Mouse (Mus musculus) C2C12 (cell line): ENCODE results near the gene Tmem40. TPM values are rescaled to one million over a fixed set of nuclear protein-coding genes. Genes with fewer than 3 reads are reported as not detected.

Experiments
- H3K27me3 ChIP-seq: one replicate; pipeline ENCODE4 v1.6.1; 2011; ENCODE audit not compliant: control insufficient read depth, insufficient read depth, insufficient read length
- H3K36me3 ChIP-seq: one replicate; pipeline ENCODE4 v1.6.1; 2011; ENCODE audit not compliant: control insufficient read depth, insufficient read depth
- H3K4me3 ChIP-seq: one replicate; pipeline ENCODE4 v1.5.1; 2011; ENCODE audit warnings: mild to moderate bottlenecking, control low read depth; ENCODE audit not compliant: poor library complexity, insufficient read depth, severe bottlenecking
- H3K79me2 ChIP-seq: one replicate; pipeline ENCODE4 v1.6.1; 2011; ENCODE audit not compliant: control insufficient read depth, insufficient read depth
- H3K79me3 ChIP-seq: one replicate; pipeline ENCODE4 v1.6.1; 2011; ENCODE audit warnings: low read depth, control low read depth
- H3ac ChIP-seq: one replicate; pipeline ENCODE3; 2011; ENCODE audit warnings: low read depth; ENCODE audit not compliant: control insufficient read depth, insufficient read length
- CEBPB ChIP-seq: IDR thresholded peaks from one replicate; pipeline ENCODE4 v1.6.1; 2011; ENCODE audit warnings: low read depth, mild to moderate bottlenecking, control low read depth, moderate library complexity
- CTCF ChIP-seq: IDR thresholded peaks from one replicate; pipeline ENCODE4 v1.5.1; 2011; ENCODE audit not compliant: control insufficient read depth, insufficient read depth, insufficient read length
- FOSL1 ChIP-seq: IDR thresholded peaks from one replicate; pipeline ENCODE4 v1.8.0; 2011; ENCODE audit warnings: mild to moderate bottlenecking, low read length; ENCODE audit not compliant: poor library complexity, insufficient read depth, severe bottlenecking
- MAX ChIP-seq: IDR thresholded peaks from one replicate; pipeline ENCODE4 v1.6.1; 2011; ENCODE audit warnings: mild to moderate bottlenecking, control low read depth
- MYOD1 ChIP-seq: IDR thresholded peaks from one replicate; pipeline ENCODE4 v1.6.1; 2011; ENCODE audit warnings: low read depth; ENCODE audit not compliant: control insufficient read depth, insufficient read length
- MYOG ChIP-seq: IDR thresholded peaks from one replicate; pipeline ENCODE4 v1.6.1; 2011; ENCODE audit not compliant: control insufficient read depth, insufficient read length; ENCODE audit errors: extremely low read depth
- USF1 ChIP-seq: IDR thresholded peaks from one replicate; pipeline ENCODE4 v1.6.1; 2011; ENCODE audit warnings: low read depth, mild to moderate bottlenecking, control low read depth, moderate library complexity
- microRNA-seq: library from miRNA; unstranded; fragments of <30 nt; microRNA quantifications from one replicate; pipeline ENCODE4, GENCODE M21; 2019; ENCODE audit warnings: borderline microRNAs expressed
- polyA plus RNA-seq: library from polyadenylated mRNA; unstranded; fragments of >200 nt; fragmentation: generic; extraction: Trizol; gene quantifications from one replicate; pipeline ENCODE4 v1.2.1, GENCODE M21; 2012; ENCODE audit warnings: missing spikeins

The Tmem40 gene
- polyA plus RNA-seq, 1 experiment: not detected

DNA sequence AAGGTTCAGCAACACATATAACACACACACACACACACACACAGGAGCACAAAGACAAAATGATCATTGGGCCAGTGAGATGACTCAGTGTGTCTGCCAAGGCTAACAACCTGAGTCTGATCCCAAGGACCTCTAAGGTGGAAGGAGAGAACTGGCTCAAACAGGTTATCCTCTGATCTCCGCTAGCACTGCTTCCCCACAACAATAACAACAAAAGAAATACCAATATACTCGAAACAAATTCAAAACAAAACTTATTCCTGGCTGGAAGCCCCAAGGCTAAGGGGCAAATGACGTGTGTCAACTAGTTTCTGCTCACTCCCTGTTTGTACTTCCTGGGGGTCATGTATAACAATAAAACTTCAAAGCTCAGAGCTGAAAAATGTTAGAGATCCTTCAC lies 74.5 kb downstream of the Tmem40 start:
- TF ChIP-seq CTCF (no peak), USF1 (no peak), FOSL1 (no peak), CEBPB (no peak), MYOD1 (no peak), MYOG (no peak), MAX (no peak)
- H3K27me3 ChIP-seq: no peaks in the 10 kb centered on the region

DNA sequence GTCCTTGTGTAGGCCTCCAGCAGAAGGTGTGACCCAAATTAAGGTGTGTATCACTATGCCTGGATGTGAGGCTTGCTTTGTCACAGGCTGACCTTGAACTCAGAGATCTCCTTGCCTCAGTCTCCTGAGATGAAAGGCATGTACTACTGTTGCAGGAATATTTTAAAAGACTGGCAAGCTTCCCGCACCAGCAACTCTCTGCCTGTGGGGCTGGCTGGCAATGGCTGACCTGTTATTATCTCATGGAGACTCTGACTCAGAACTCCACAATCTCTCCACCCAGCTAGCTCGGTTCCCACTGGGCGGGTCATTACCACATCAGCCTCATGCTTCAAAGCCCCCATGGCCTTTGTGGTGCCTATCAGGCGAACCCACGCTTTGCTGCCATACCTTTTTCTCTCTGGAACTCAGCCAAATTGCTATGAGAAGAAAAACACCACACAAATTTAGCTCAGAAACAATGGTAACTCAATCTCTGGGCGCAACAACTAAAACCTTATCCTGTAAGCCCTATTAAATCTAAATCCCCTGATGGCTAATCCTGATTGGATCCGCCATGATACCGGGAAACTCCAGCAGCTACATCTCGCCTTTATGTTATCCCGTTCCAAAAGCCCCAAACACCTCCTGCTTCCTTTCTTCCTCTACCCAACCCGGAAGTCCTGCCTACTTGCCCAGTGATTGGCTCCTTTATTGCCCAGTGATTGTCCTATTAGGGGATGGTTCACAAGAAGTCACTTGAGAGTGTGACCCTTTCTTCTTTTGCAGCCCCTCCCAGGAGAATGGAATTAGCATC lies 77.2 kb downstream of the Tmem40 start:
- TF ChIP-seq MYOD1 (no peak), MAX (peak; percentile 26), USF1 (no peak)
- Histone ChIP-seq H3K79me2 (no peaks in the 10 kb centered on the region), H3K79me3 (no peaks in the 10 kb centered on the region), H3K36me3 (no peaks in the 10 kb centered on the region), H3K4me3 (no peak overlapping the region), H3ac (no peak overlapping the region), H3K27me3 (no peaks in the 10 kb centered on the region)

More for the DNA sequence above, 74.5 kb downstream of the Tmem40 start:
- Histone ChIP-seq H3K79me2 (no peaks in the 10 kb centered on the region), H3ac (no peak overlapping the region), H3K79me3 (no peaks in the 10 kb centered on the region), H3K36me3 (no peaks in the 10 kb centered on the region), H3K4me3 (no peak overlapping the region)

DNA sequence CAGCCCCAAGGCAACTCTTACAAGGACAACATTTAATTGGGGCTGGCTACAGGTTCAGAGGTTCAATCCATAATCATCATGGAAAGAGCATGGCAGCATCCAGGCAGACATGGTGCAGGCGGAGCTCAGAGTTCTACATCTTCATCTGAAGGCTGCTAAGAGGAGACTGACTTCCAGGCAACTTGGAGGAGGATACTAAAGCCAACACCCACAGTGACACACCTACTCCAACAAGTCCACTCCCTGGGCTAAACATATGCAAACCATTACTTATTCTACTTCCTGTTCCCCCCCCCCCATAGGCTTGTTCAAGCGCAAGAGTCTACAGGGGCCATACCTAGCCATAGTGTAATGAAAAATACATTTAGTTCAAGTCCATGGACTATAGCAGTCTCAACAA lies 77.9 kb downstream of the Tmem40 start:
- TF ChIP-seq FOSL1: no peak
- no peak for TF ChIP-seq CEBPB
- no peak for TF ChIP-seq CTCF
- TF ChIP-seq USF1: no peak
- no peak for TF ChIP-seq MAX
- no peak for TF ChIP-seq MYOG
- no peak for TF ChIP-seq MYOD1
- Histone ChIP-seq H3K79me3 (no peaks in the 10 kb centered on the region), H3K27me3 (no peaks in the 10 kb centered on the region), H3K4me3 (no peak overlapping the region), H3ac (no peak overlapping the region), H3K36me3 (no peaks in the 10 kb centered on the region), H3K79me2 (no peaks in the 10 kb centered on the region)

DNA sequence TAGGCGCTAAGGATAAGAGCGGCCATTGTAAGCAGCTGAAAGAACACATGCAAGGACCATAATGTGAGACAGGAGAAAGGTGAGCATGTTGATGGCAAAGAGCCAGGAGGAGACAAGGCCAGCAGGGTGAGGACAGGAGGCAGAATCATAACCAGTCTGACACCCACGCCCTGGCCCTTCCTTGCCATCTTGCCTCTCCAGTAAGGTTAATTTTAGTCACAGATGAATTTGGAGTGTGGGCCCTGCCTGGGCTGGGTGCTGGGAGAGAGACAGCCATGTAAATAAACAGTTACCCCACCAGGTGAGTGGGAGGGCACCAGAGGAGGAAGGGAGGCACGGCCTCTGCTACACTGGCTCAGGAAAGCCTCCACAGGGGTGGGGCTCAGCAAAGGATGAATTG lies 81.1 kb downstream of the Tmem40 start:
- peaks cover 2% of the 10 kb centered on the region for H3K79me2 ChIP-seq
- no peaks in the 10 kb centered on the region for H3K27me3 ChIP-seq
- H3K36me3 ChIP-seq: no peaks in the 10 kb centered on the region
- no peak overlapping the region for H3K4me3 ChIP-seq
- H3ac ChIP-seq: no peak overlapping the region
- TF ChIP-seq MYOD1: no peak
- no peak for TF ChIP-seq CEBPB
- no peak for TF ChIP-seq MAX
- peaks cover 1% of the 10 kb centered on the region for H3K79me3 ChIP-seq

Small RNA genes within 50 kb of the gene (microRNA-seq; reads per million reads assigned to microRNA genes)
- 0.16 reads per million for gene Mir7660

Other genes with a start within 250 kb of the Tmem40 start
- 16.8 TPM for gene Tsen2, start 217.7 kb downstream of the Tmem40 start, polyA plus RNA-seq
- gene Mkrn2os, start 169.8 kb downstream of the Tmem40 start, polyA plus RNA-seq: 0.01 TPM
- gene Mkrn2, start 160.5 kb downstream of the Tmem40 start, polyA plus RNA-seq: 14.8 TPM
- 61.8 TPM for gene Raf1, start 85.8 kb downstream of the Tmem40 start, polyA plus RNA-seq
- gene Cand2, start 12.1 kb upstream of the Tmem40 start, polyA plus RNA-seq: 8.2 TPM
- 5,589 TPM for gene Rpl32, start 46.3 kb upstream of the Tmem40 start, polyA plus RNA-seq
- not detected for gene Efcab12, start 76.0 kb upstream of the Tmem40 start, polyA plus RNA-seq
- gene Mbd4, start 91.0 kb upstream of the Tmem40 start, polyA plus RNA-seq: 1.4 TPM
- gene Ift122, start 91.1 kb upstream of the Tmem40 start, polyA plus RNA-seq: 13.4 TPM
- 0.01 TPM for gene Rho, start 169.3 kb upstream of the Tmem40 start, polyA plus RNA-seq
- gene H1foo, start 182.5 kb upstream of the Tmem40 start, polyA plus RNA-seq: not detected
- gene Plxnd1, start 232.6 kb upstream of the Tmem40 start, polyA plus RNA-seq: 14.8 TPM